Mouse (Mus musculus): ENCODE data around the gene Iqschfp. TPM values are rescaled to one million over a fixed set of nuclear protein-coding genes. Genes with fewer than 3 reads are reported as not detected.

Iqschfp gene
- polyA plus RNA-seq, 1 experiment from 2014 or later = 2.5 TPM

DNA sequence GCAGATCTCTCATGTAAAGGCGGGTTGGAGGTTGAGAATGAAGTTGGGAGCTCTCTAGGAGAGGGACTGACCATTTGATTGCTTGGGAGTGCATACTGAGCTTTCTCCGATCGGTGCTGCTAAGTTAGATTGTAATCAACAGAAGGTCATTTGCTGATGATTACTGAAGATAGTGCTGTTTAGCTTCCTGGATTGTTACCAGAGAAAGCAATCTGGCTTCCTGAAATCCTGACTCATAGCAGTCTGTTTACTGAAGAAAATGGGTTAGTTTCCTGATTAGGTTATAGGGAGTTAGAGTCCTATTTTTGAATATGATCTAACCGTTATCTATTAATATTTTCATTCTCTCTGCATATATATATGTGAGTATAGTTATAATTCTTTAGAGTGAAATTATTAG is 209.3 kb downstream of the Iqschfp start:
- H3K9me3 ChIP-seq = no peaks in the 10 kb centered on the region
- WGBS = 82% methylated on average over 4 of the region's 4 CpGs
- no peak for ATAC-seq (ENCODE audit: low FRiP score)

DNA sequence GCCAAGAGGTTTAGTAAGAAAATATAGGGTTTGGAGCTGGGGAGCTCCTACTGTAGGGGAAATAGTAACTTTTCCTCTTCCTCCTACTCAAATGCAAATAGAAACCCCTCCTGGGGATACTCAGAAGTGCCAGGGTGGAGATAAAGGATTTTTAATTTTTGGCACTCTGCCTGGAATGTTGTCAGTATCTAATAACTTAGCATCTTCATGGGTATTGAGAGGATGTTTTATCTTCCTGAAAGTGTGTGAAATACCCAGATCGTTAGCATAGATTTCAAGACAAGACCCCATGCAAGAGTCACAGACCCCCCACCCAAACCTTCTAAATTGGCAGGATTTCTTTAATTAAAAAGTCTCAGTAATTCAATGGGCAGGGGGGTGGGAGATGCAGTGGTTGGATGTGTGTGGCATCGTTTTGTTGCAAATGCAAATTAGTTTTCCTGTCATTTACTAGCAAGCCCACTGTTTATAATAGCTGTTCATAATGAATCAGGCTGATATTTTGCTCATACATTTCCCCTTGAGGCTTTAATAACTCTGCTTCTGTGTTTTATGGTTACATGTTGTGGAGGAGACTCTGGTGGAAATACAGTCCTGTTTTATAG is 213.2 kb downstream of the Iqschfp start:
- WGBS = 38% methylated on average over 2 of the region's 2 CpGs
- Histone ChIP-seq H3K4me3 (replicated peaks) (no peak overlapping the region), H3K9ac (no peak overlapping the region), H3K27me3 (0 out of 2 replicates have a peak, but pooled peaks cover 4% of the 10 kb centered on the region), H3K4me2 (no peak overlapping the region), H3K36me3 (replicated peaks) (no peaks in the 10 kb centered on the region), H3K9me3 (no peaks in the 10 kb centered on the region), H3K27ac (no peak overlapping the region), H3K4me1 (no peaks in the 10 kb centered on the region)
- ATAC-seq (ENCODE audit: low FRiP score) = no peak

More for the DNA sequence above, 209.3 kb downstream of the Iqschfp start:
- Histone ChIP-seq H3K4me1 (no peaks in the 10 kb centered on the region; the same call in 1 of the 2 replicates), H3K27ac (no peak overlapping the region), H3K4me3 (replicated peaks) (no peak overlapping the region), H3K36me3 (replicated peaks) (no peaks in the 10 kb centered on the region), H3K4me2 (no peak overlapping the region), H3K9ac (no peak overlapping the region), H3K27me3 (0 out of 2 replicates have a peak, but pooled peaks cover 4% of the 10 kb centered on the region)

DNA sequence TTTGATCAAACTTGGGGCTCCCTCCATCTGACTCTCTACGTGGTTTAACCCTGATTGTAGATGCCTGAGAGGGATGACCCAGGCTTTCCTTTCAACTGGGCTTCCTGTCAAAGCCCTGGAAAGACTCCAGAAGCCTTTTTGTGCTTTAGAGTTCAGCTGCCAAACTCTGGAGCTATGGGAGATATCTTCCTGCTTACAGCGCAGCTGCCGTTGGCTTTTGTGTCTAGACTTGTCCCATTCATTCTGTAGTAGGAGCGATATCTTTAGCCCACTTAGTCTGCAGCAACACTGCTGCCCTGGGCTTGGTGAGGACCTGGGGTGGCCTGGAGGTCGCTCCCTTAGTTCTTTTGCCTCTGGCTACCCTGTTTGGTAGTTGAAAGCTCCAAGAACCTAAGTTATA is 229.3 kb downstream of the Iqschfp start:
- Histone ChIP-seq H3K4me3 (replicated peaks) (no peak overlapping the region), H3K27ac (no peak overlapping the region), H3K9me3 (no peaks in the 10 kb centered on the region), H3K4me1 (no peaks in the 10 kb centered on the region), H3K27me3 (no peaks in the 10 kb centered on the region), H3K36me3 (replicated peaks) (no peaks in the 10 kb centered on the region), H3K9ac (no peak overlapping the region), H3K4me2 (no peak overlapping the region)
- ATAC-seq (ENCODE audit: low FRiP score) = no peak
- WGBS = 72% methylated on average over 5 of the region's 5 CpGs

DNA sequence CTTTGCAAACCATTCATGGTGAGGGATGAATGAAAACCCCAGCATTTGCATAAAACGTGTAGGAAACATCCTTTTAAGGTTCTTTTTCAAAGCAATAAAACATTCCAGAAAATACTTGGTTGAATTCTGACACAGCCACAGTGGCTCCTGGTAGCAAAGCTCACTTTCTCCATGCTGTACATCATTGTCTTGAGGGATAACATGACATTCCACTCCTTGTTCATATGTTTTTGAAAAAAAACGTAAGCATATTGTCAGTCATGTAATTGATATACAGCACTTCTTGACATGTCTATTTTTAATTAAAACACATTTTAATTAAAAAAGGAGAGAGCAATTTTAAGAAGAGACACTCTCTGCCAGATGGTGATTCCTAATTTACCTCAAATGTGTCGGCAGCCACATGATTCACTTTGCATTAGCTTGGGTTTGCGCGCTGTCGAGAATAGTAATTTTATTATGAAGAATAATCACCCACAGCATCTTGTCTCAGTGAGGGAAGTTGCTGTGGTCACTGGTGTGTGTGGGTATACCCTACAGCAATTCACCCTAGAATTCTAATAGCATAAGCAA is 234.3 kb downstream of the Iqschfp start:
- 70% methylated on average over 6 of the region's 6 CpGs for WGBS

DNA sequence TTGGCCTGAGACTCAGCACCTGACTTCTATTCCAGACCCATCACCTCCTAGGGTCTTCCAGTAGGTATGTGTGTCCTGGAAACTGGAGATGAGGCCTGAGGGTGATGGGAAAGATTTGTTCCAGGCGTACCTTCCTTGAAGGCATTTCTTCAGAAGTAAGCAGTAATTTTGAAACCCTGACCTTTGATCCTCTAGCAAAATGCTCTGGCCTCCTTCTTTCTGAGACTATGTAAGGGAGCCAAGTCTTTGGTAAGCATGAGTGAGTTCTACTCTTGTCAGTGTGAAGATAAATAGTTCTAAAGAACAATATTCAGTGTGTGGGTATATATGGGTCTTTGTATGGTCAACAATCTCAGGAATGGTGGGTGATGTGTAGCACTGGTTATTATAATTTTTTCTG is 238.4 kb downstream of the Iqschfp start:
- Histone ChIP-seq H3K9me3 (no peaks in the 10 kb centered on the region), H3K27ac (no peak overlapping the region), H3K4me2 (no peak overlapping the region), H3K4me1 (no peaks in the 10 kb centered on the region), H3K9ac (no peak overlapping the region), H3K4me3 (replicated peaks) (no peak overlapping the region), H3K36me3 (replicated peaks) (no peaks in the 10 kb centered on the region), H3K27me3 (no peaks in the 10 kb centered on the region)
- no peak for ATAC-seq (ENCODE audit: low FRiP score)
- 81% methylated on average over 1 of the region's 1 CpGs for WGBS

More for the DNA sequence above, 234.3 kb downstream of the Iqschfp start:
- Histone ChIP-seq H3K4me1 (no peaks in the 10 kb centered on the region), H3K27ac (no peak overlapping the region), H3K4me3 (replicated peaks) (no peak overlapping the region), H3K4me2 (no peak overlapping the region), H3K9ac (no peak overlapping the region), H3K27me3 (no peaks in the 10 kb centered on the region), H3K9me3 (no peaks in the 10 kb centered on the region), H3K36me3 (replicated peaks) (no peaks in the 10 kb centered on the region)
- no peak for ATAC-seq (ENCODE audit: low FRiP score)

DNA sequence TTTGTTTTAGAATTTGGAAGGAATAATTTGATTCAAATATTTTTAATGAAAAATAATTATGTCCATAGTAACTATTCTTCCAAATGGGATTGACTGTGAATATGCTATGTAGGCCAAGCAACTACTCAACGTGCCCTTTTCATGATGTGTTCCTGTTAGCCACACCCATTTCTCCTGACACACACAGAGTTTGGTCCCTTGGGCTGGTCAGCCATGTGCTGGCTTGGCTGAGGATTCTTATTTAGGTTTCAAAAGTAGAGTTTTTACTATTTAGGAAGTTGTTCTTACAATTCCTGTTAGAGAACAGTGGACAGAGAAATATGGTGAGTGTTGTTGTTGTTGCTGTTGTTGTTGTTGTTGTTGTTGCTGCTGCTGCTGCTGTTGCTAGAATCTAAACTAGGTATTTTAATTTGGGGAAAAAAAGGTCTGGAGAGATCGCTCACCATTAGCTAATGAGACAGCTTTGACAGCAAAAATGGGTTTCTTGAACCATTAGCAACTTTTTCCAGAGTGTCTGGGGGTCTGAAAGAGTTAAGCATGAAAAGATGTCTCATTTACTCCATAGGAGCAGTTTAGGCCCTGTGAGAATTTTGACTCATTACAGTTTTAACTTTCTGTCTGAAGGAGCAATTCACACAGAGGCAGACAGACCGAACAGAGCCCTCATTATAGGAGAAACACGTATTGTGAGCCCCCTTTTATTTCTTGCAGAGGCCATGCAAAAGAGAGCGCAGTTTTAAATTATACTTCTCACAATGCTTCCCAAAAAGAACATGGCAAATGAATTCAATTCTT is 247.0 kb downstream of the Iqschfp start:
- WGBS = 19% methylated on average over 5 of the region's 5 CpGs
- 0 out of 2 replicates have a peak overlapping the region, but pooled peaks have one; percentile 25 for H3K27ac ChIP-seq

DNA sequence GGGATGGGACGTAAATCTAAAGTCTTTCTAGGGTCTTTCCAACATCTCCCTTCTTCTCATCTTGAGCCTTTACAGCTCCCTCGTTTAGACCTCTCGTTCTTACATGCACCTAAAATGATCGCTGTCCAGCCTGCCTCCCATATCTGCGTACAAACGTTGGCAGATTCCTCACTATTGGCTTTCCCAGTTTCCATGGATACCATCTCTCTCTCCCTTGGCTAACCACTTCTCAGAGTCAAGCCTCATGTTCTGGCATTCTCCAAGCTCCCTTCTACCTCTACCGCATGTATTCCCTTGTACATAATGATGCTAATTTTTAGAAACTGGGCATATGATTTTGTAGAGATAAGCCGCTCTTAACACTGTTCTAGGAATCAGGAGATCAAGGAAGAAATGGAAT is 258.7 kb downstream of the Iqschfp start:
- no peak for ATAC-seq (ENCODE audit: low FRiP score)
- Histone ChIP-seq H3K9me3 (no peaks in the 10 kb centered on the region), H3K36me3 (replicated peaks) (no peaks in the 10 kb centered on the region), H3K27me3 (no peaks in the 10 kb centered on the region), H3K27ac (no peak overlapping the region), H3K4me1 (no peaks in the 10 kb centered on the region), H3K9ac (no peak overlapping the region), H3K4me3 (replicated peaks) (no peak overlapping the region), H3K4me2 (no peak overlapping the region)
- 80% methylated on average over 8 of the region's 8 CpGs for WGBS

More for the DNA sequence above, 247.0 kb downstream of the Iqschfp start:
- Histone ChIP-seq H3K4me1 (no peaks in the 10 kb centered on the region; the same call in 1 of the 2 replicates), H3K4me2 (no peak overlapping the region), H3K9me3 (no peaks in the 10 kb centered on the region), H3K9ac (no peak overlapping the region), H3K36me3 (replicated peaks) (no peaks in the 10 kb centered on the region), H3K27me3 (no peaks in the 10 kb centered on the region), H3K4me3 (replicated peaks) (no peak overlapping the region)
- ATAC-seq (ENCODE audit: low FRiP score) = peak; percentile 90; the same call in 1 of the 2 replicates

DNA sequence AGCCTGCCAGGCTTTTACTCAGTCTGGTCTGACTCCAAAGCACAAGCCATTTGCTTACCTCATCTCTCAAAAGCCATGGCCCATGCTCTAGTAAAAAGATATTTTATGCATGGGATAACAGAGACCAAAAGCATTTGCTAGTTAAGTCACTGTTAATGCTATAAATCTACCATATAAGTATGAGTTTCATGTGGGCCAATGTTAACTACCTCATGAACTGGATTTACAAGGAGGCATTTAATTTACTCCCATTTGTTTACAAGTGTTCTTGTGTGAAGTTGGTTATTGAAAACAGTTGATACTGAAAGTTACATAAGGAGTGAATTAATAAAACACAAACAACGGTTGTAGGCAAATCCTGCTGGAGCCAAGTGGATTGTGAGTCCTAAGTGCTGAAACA is 268.1 kb downstream of the Iqschfp start:
- no peaks in the 10 kb centered on the region for H3K36me3 ChIP-seq (replicated peaks)
- H3K27ac ChIP-seq = no peak overlapping the region
- no peaks in the 10 kb centered on the region for H3K9me3 ChIP-seq
- no peak overlapping the region for H3K4me3 ChIP-seq (replicated peaks)
- no peaks in the 10 kb centered on the region for H3K4me1 ChIP-seq
- WGBS = 82% methylated on average over 1 of the region's 1 CpGs
- no peak overlapping the region for H3K9ac ChIP-seq
- H3K4me2 ChIP-seq = no peak overlapping the region
- no peak for ATAC-seq (ENCODE audit: low FRiP score)
- no peaks in the 10 kb centered on the region for H3K27me3 ChIP-seq

DNA sequence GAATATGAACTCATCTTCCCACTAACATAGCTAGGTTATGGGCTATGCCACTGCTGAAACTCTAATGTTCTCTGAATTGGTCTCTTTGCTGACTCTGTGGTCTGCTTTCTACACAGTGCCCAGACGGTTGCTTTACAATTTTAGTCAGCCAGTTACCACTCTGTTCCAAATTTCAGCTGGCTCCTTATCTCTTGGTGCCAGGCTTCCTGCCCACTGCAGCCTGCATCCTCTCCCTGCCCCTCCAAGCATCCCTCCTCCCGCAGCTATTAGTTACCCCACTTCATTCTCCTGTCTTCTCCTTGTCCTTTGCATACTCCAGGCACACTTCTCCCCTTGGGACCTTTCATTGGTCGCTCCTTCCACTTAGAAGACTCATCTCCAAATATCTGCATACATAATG is 268.7 kb downstream of the Iqschfp start:
- 77% methylated on average over 3 of the region's 3 CpGs for WGBS
- Histone ChIP-seq H3K27me3 (no peaks in the 10 kb centered on the region), H3K4me3 (replicated peaks) (no peak overlapping the region), H3K4me1 (no peaks in the 10 kb centered on the region), H3K36me3 (replicated peaks) (no peaks in the 10 kb centered on the region), H3K9me3 (no peaks in the 10 kb centered on the region), H3K27ac (no peak overlapping the region), H3K9ac (no peak overlapping the region), H3K4me2 (no peak overlapping the region)
- no peak for ATAC-seq (ENCODE audit: low FRiP score)

DNA sequence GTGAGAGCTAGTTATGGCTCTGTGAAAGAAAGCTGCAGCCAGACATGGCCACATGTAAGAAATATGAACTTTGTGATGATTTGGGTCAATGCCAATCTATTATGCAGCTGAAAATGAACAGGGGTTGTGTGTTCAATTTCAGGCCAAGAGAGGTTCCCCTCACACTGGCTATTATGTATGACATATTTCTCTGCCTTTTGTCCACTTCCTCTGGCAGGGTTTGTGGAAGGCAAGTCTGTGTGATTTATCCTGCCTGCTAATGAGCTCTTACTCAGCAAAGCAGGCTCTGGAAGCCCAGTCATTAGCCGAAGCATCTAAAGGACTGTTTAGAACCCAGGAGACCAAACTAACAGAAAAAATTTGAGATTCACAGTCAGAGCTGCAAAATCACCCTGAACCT is 286.2 kb downstream of the Iqschfp start:
- Histone ChIP-seq H3K9me3 (no peaks in the 10 kb centered on the region), H3K27me3 (no peaks in the 10 kb centered on the region), H3K4me2 (no peak overlapping the region), H3K9ac (no peak overlapping the region), H3K4me1 (no peaks in the 10 kb centered on the region), H3K36me3 (replicated peaks) (no peaks in the 10 kb centered on the region), H3K4me3 (replicated peaks) (no peak overlapping the region), H3K27ac (no peak overlapping the region)
- no peak for ATAC-seq (ENCODE audit: low FRiP score)
- 56% methylated on average over 1 of the region's 1 CpGs for WGBS

DNA sequence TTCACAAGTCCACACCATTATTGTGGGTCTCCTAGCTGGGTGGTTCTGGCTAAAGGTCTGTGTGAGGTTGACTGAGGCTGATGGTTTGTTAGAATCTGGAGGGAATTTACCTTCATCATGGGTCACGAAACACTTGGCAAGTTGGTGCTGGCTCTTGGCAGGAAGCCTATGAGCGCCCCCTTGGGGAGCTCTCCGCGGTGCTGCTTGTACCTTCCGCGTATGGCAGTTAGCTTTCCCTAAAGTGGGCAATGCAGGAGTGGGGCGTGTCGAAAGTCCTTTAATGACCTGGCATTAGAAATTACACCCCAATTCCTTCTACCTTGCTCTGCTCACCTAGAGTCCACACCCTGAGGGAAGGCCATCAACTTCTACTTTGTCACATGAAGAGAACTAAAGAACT is 295.4 kb downstream of the Iqschfp start:
- H3K4me1 ChIP-seq = no peaks in the 10 kb centered on the region
- H3K36me3 ChIP-seq (replicated peaks) = no peaks in the 10 kb centered on the region
- 67% methylated on average over 8 of the region's 8 CpGs for WGBS

DNA sequence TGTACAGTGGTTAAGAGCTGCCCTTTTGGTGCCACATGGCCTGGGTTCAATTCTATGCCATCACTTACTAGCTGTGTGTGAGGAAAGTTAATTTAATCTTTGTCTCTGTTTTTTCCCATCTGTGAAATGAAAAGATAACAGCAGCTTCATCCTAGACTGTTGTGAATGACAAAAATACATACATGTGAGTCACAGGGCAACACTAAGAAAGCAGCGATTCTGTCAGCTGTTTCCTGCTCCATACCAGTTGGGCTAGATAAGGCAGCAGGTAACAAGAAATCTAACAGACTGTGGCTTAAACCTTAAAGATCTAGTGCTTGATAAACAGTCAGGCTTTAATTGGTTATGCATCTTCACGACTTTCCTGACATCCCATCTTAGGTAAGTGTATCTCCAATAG is 297.1 kb downstream of the Iqschfp start:
- Histone ChIP-seq H3K4me3 (replicated peaks) (no peak overlapping the region), H3K27ac (no peak overlapping the region), H3K9me3 (no peaks in the 10 kb centered on the region), H3K4me2 (no peak overlapping the region), H3K27me3 (0 out of 2 replicates have a peak, but pooled peaks cover 3% of the 10 kb centered on the region), H3K4me1 (no peaks in the 10 kb centered on the region), H3K9ac (no peak overlapping the region), H3K36me3 (replicated peaks) (no peaks in the 10 kb centered on the region)
- no peak for ATAC-seq (ENCODE audit: low FRiP score)
- WGBS = 90% methylated on average over 2 of the region's 2 CpGs

More for the DNA sequence above, 295.4 kb downstream of the Iqschfp start:
- Histone ChIP-seq H3K9me3 (no peaks in the 10 kb centered on the region), H3K9ac (no peak overlapping the region), H3K27ac (no peak overlapping the region), H3K27me3 (0 out of 2 replicates have a peak, but pooled peaks cover 3% of the 10 kb centered on the region), H3K4me2 (no peak overlapping the region), H3K4me3 (replicated peaks) (no peak overlapping the region)
- ATAC-seq (ENCODE audit: low FRiP score) = no peak
